Mouse (Mus musculus) brain, embryonic 14.5 days (tissue): Measurements from ENCODE around the gene 4930404N11Rik.

Source experiments
- CTCF ChIP-seq: fragments of 200-500 bp; IDR thresholded peaks from 2 replicates; pipeline ENCODE4 v1.5.1; 2012; ENCODE audit warnings: inconsistent platforms, mild to moderate bottlenecking, moderate library complexity, borderline replicate concordance; ENCODE audit not compliant: insufficient read depth, insufficient read length; ENCODE audit errors: extremely low read depth
- POLR2A ChIP-seq: fragments of 200-500 bp; IDR thresholded peaks from 2 replicates; pipeline ENCODE4 v1.6.1; 2012; ENCODE audit warnings: mild to moderate bottlenecking, inconsistent platforms, borderline replicate concordance; ENCODE audit not compliant: poor library complexity, insufficient read depth, insufficient read length, severe bottlenecking; ENCODE audit errors: extremely low read depth

GRCm38 (mm10) chr10:81406504-81407440 is 41.2 kb upstream of the 4930404N11Rik start:
- TF ChIP-seq POLR2A (no peak), CTCF (no peak)
